Mouse (Mus musculus) liver, postnatal 0 days (tissue): Measurements from ENCODE around the gene Gm1673.

Source experiments
- CTCF ChIP-seq: sonication (generic); IDR thresholded peaks from 2 replicates; pipeline ENCODE4 v1.5.1; 2016; ENCODE audit warnings: antibody characterized with exemption, low read depth
- EP300 ChIP-seq: IDR thresholded peaks from 2 replicates; pipeline ENCODE4 v1.6.1; 2016; ENCODE audit warnings: antibody characterized with exemption, low read depth, mild to moderate bottlenecking

DNA sequence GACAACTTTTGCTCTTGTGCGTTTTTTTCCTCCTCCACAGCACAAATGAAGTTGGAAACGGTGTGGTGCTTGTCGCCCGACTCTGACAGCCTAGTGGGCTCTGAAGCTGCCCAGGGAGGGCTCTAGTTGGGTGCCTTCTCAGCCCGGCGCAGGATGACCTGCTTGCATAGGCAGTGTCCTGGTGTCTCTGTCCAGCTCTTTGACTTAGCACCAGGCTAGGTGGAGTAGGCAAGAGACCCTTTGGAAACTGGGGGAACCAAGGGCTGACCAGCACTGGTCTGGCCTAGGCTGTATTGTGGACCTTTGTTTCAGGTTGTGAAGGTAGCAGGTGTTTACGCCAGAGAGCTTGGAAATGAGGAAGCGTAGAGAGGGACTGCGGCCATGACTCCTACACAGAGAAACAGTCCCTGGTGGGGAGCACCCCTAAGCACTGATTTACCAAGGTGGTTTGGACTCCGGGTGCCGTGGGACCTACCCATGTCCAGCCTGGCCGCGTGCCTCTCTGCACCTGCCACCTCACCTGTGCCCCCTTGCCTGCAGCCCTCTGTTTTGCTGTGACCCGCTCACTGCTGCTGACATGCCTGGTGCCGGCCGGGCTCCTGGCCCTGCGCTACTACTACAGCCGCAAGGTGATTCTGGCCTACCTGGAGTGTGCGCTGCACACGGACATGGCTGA, 14.7 kb downstream of the Gm1673 start:
- no peak for TF ChIP-seq CTCF
- TF ChIP-seq EP300: no peak
